In genomic region chr15:100495102-100495501, GRCm38 (mm10) we compare ENCODE assay signal across 8 mouse cellular contexts. TPM values are rescaled to one million over a fixed set of nuclear protein-coding genes. Genes with fewer than 3 reads are reported as not detected.
DNase-seq lines count a peak whose midpoint lies in the region; ATAC-seq and TF ChIP-seq lines count a peak whose summit lies in the region.

TSS of gene Csrnp2 (minus strand) at chr15:100495488.

- WGBS in forebrain, embryonic 12.5 days = 0% methylated on average over 40 of the region's 40 CpGs
- under 1% methylated on average over 40 of the region's 40 CpGs for WGBS in large intestine, adult 2 months
- WGBS in liver, postnatal 0 days (ENCODE audit: insufficient replicate concordance) = 1% methylated on average over 40 of the region's 40 CpGs
- WGBS in neural tube, embryonic 14.5 days = under 1% methylated on average over 27 of the region's 40 CpGs

- H3K36me3 ChIP-seq in CH12.LX (replicated peaks in 1 of 2; ENCODE audit: control insufficient read depth in 1 of 2, insufficient read depth in 1 of 2, low read length in 1 of 2) = no peaks in the 10 kb centered on the region
- no peaks in the 10 kb centered on the region for H3K36me3 ChIP-seq in forebrain, embryonic 12.5 days (replicated peaks)
- no peaks in the 10 kb centered on the region for H3K36me3 ChIP-seq in liver, postnatal 0 days (replicated peaks; ENCODE audit: insufficient read depth, low read length)
- no peaks in the 10 kb centered on the region for H3K36me3 ChIP-seq in neural tube, embryonic 14.5 days (ENCODE audit: control insufficient read depth, insufficient read depth, low read length)

- H3K4me2 ChIP-seq in CH12.LX (ENCODE audit: insufficient read depth, low read depth, poor library complexity, severe bottlenecking) = peak within 1 kb of the TSS; percentile 55
- peak within 1 kb of the TSS; percentile 79 for H3K4me2 ChIP-seq in forebrain, embryonic 12.5 days
- peak within 1 kb of the TSS; percentile 100 for H3K4me2 ChIP-seq in liver, postnatal 0 days (ENCODE audit: low read depth, low read length)
- peak within 1 kb of the TSS; percentile 87 for H3K4me2 ChIP-seq in neural tube, embryonic 14.5 days (ENCODE audit: low read depth, low read length)

- no peak within 1 kb of the TSS for H3K27ac ChIP-seq in CH12.LX (ENCODE audit: insufficient read depth, low read depth)
- H3K27ac ChIP-seq in forebrain, embryonic 12.5 days = peak within 1 kb of the TSS; percentile 98
- peak within 1 kb of the TSS; percentile 59; the same call in 1 of the 2 replicates for H3K27ac ChIP-seq in liver, postnatal 0 days (ENCODE audit: low read depth)
- H3K27ac ChIP-seq in neural tube, embryonic 14.5 days (ENCODE audit: low read depth, low read length) = peak within 1 kb of the TSS; percentile 98

- H3K79me2 ChIP-seq in CH12.LX (replicated peaks; ENCODE audit: control insufficient read depth, extremely low read depth, insufficient read depth, poor library complexity, severe bottlenecking) = no peaks in the 10 kb centered on the region

- H3K4me1 ChIP-seq in CH12.LX (ENCODE audit: control insufficient read depth in 1 of 2, insufficient read depth in 2 of 2) = peaks cover 11 to 20% of the 10 kb centered on the region in 2 experiments
- H3K4me1 ChIP-seq in forebrain, embryonic 12.5 days = peaks cover 40% of the 10 kb centered on the region
- peaks cover 5% of the 10 kb centered on the region for H3K4me1 ChIP-seq in liver, postnatal 0 days (ENCODE audit: insufficient read depth)
- peaks cover 33% of the 10 kb centered on the region for H3K4me1 ChIP-seq in neural tube, embryonic 14.5 days (ENCODE audit: control insufficient read depth, insufficient read depth, low read length)

- peak within 1 kb of the TSS; percentile 32 to 90 (median 67) for H3K4me3 ChIP-seq in CH12.LX (replicated peaks in 1 of 3; ENCODE audit: low read depth in 2 of 3, low read length in 2 of 3, poor library complexity in 1 of 3)
- peak within 1 kb of the TSS; percentile 81 for H3K4me3 ChIP-seq in forebrain, embryonic 12.5 days (replicated peaks)
- H3K4me3 ChIP-seq in liver, postnatal 0 days (ENCODE audit: low read depth, low read length) = peak within 1 kb of the TSS; percentile 77
- H3K4me3 ChIP-seq in neural tube, embryonic 14.5 days (ENCODE audit: low read depth, low read length) = peak within 1 kb of the TSS; percentile 89

- DNase-seq in CH12.LX (ENCODE audit: extremely low read depth) = peak; percentile 83
- DNase-seq in c-Kit-positive CD71-positive TER-119-negative erythroid progenitor cells, embryonic 14.5 days (ENCODE audit: low read depth) = peak; percentile 65
- peak; percentile 94 to 95 for DNase-seq in heart, postnatal 10 days
- peak; percentile 33 for DNase-seq in large intestine, adult 2 months (ENCODE audit: low read depth, low spot score)
- peak; percentile 88 for DNase-seq in liver, postnatal 0 days
- peak; percentile 93 for DNase-seq in testis, postnatal 10 days (ENCODE audit: low spot score)

- TF ChIP-seq CTCF in CH12.LX (conservative IDR thresholded peaks at IDR 0.05 in 1 of 2, IDR thresholded peaks at IDR 0.05 in 1 of 2; ENCODE audit: low read depth in 2 of 2, low read length in 2 of 2) = no peak; a peak in 1 of 4 replicates
- peak; percentile 21; the same call in 1 of the 2 replicates for TF ChIP-seq CTCF in liver, postnatal 0 days (IDR thresholded peaks at IDR 0.05; ENCODE audit: low read depth)

- intact Hi-C loops in heart, postnatal 10 days (cut with DNase I) = no loop called here

- in situ Hi-C loops in CH12.LX (cut with MboI; ENCODE audit: low pct_ligation_motif_present, low pct_unique_long_range_greater_than_20kb, low sequenced_read_pairs) = no loop called here

- H3K9me3 ChIP-seq in CH12.LX (replicated peaks; ENCODE audit: low read length) = peaks cover 7% of the 10 kb centered on the region
- H3K9me3 ChIP-seq in forebrain, embryonic 12.5 days = no peaks in the 10 kb centered on the region
- no peaks in the 10 kb centered on the region for H3K9me3 ChIP-seq in liver, postnatal 0 days (ENCODE audit: low read length)
- H3K9me3 ChIP-seq in neural tube, embryonic 14.5 days (ENCODE audit: control insufficient read depth, low read length) = no peaks in the 10 kb centered on the region

- no peak for TF ChIP-seq EP300 in CH12.LX (IDR thresholded peaks at IDR 0.05; ENCODE audit: low read length)
- no peak for TF ChIP-seq EP300 in liver, postnatal 0 days (IDR thresholded peaks at IDR 0.05; ENCODE audit: low read depth)

- peak within 1 kb of the TSS; percentile 80 for H3K9ac ChIP-seq in CH12.LX (ENCODE audit: insufficient read depth, low read depth)
- H3K9ac ChIP-seq in forebrain, embryonic 12.5 days = peak within 1 kb of the TSS; percentile 97
- peak within 1 kb of the TSS; percentile 79 for H3K9ac ChIP-seq in liver, postnatal 0 days (replicated peaks)
- peak within 1 kb of the TSS; percentile 99 for H3K9ac ChIP-seq in neural tube, embryonic 14.5 days (replicated peaks; ENCODE audit: low read depth, low read length)

- TF ChIP-seq POLR2A in CH12.LX (IDR thresholded peaks at IDR 0.05; ENCODE audit: low read depth, low read length) = peak; percentile 100

- no peak for TF ChIP-seq RAD21 in CH12.LX (IDR thresholded peaks at IDR 0.05; ENCODE audit: low read depth, low read length)

- peaks cover 17% of the 10 kb centered on the region for H3K27me3 ChIP-seq in CH12.LX (replicated peaks)
- no peaks in the 10 kb centered on the region for H3K27me3 ChIP-seq in forebrain, embryonic 12.5 days
- no peaks in the 10 kb centered on the region for H3K27me3 ChIP-seq in liver, postnatal 0 days (ENCODE audit: insufficient read depth, low read length)
- H3K27me3 ChIP-seq in neural tube, embryonic 14.5 days (ENCODE audit: control insufficient read depth, insufficient read depth, low read length) = no peaks in the 10 kb centered on the region

- dilution Hi-C loops in CH12.LX (cut with MboI; ENCODE audit: extremely low pct_ligation_motif_present, extremely low pct_unique_long_range_greater_than_20kb, low sequenced_read_pairs) = no loop called here

- peak; percentile 98 for ATAC-seq in forebrain, embryonic 12.5 days (ENCODE audit: low FRiP score)
- ATAC-seq in liver, postnatal 0 days = peak; percentile 96
- ATAC-seq in neural tube, embryonic 14.5 days (ENCODE audit: low read depth) = peak; percentile 98

TF ChIP-seq in CH12.LX, 34 proteins besides CTCF, POLR2A, EP300 and RAD21:
- TF ChIP-seq IRF4 (IDR thresholded peaks at IDR 0.05; ENCODE audit: low read depth, low read length) (peak; percentile 11; the same call in 1 of the 2 replicates), CHD2 (IDR thresholded peaks at IDR 0.05; ENCODE audit: low read length) (0 out of 2 replicates have a peak, but pooled peaks have one; percentile 16), RCOR1 (conservative IDR thresholded peaks at IDR 0.05; ENCODE audit: low read depth, low read length) (0 out of 2 replicates have a peak, but pooled peaks have one; percentile 39), ZC3H11A (IDR thresholded peaks at IDR 0.05; ENCODE audit: low read depth, low read length) (no peak), MXI1 (IDR thresholded peaks at IDR 0.05; ENCODE audit: low read depth, low read length) (peak; percentile 32; the same call in 1 of the 2 replicates), MAX (IDR thresholded peaks at IDR 0.05; ENCODE audit: low read length) (0 out of 2 replicates have a peak, but pooled peaks have one; percentile 46), TBP (conservative IDR thresholded peaks at IDR 0.05; ENCODE audit: low read depth, low read length) (peak; percentile 96), E2F4 (IDR thresholded peaks at IDR 0.05; ENCODE audit: insufficient replicate concordance, low read depth, low read length) (no peak), ELF1 (IDR thresholded peaks at IDR 0.05; ENCODE audit: low read depth, low read length) (peak; percentile 64), NELFE (IDR thresholded peaks at IDR 0.05; ENCODE audit: low read depth, low read length) (peak; percentile 99), TCF12 (IDR thresholded peaks at IDR 0.05; ENCODE audit: low read depth, low read length) (peak; percentile 91), GABPA (IDR thresholded peaks at IDR 0.05; ENCODE audit: insufficient replicate concordance, low read depth, low read length) (peak; percentile 52; the same call in 1 of the 2 replicates), ZMIZ1 (IDR thresholded peaks at IDR 0.05; ENCODE audit: low read depth, low read length) (peak; percentile 98), ZKSCAN1 (IDR thresholded peaks at IDR 0.05; ENCODE audit: borderline replicate concordance, low read depth, low read length) (no peak), CHD1 (IDR thresholded peaks at IDR 0.05; ENCODE audit: low read depth, low read length) (no peak), ZNF384 (IDR thresholded peaks at IDR 0.05; ENCODE audit: low read depth, low read length) (no peak), HCFC1 (IDR thresholded peaks at IDR 0.05; ENCODE audit: low read depth, low read length) (peak; percentile 96), BHLHE40 (IDR thresholded peaks at IDR 0.05; ENCODE audit: low read depth, low read length) (no peak), POLR2AphosphoS2 (IDR thresholded peaks at IDR 0.05; ENCODE audit: low read depth, low read length) (peak; percentile 84; the same call in 1 of the 2 replicates), MEF2A (IDR thresholded peaks at IDR 0.05; ENCODE audit: borderline replicate concordance, low read depth, low read length) (peak; percentile 62; the same call in 1 of the 2 replicates), SMC3 (IDR thresholded peaks at IDR 0.05; ENCODE audit: low read depth, low read length) (no peak; the same call in 1 of the 2 replicates), USF1 (IDR thresholded peaks at IDR 0.05; ENCODE audit: low read depth, low read length) (no peak), SIN3A (IDR thresholded peaks at IDR 0.05; ENCODE audit: low read length) (peak; percentile 53), KAT2A (IDR thresholded peaks at IDR 0.05; ENCODE audit: insufficient replicate concordance, low read length) (peak; percentile 92; the same call in 1 of the 2 replicates), NRF1 (IDR thresholded peaks at IDR 0.05; ENCODE audit: low read depth, low read length) (peak; percentile 65), MAZ (IDR thresholded peaks at IDR 0.05; ENCODE audit: low read depth, low read length) (peak; percentile 16; the same call in 1 of the 2 replicates), UBTF (IDR thresholded peaks at IDR 0.05; ENCODE audit: low read depth, low read length) (peak; percentile 43; the same call in 1 of the 2 replicates)
TF ChIP-seq in CH12.LX: peak in this region for 19.

RNA-seq across cellular contexts. Expression of gene Csrnp2, which starts in this region (rescaled TPM):
- 3.5 TPM in 2 replicates for total RNA-seq in CH12.LX (2012; rRNA removed)
- total RNA-seq in CH12.LX (2014; rRNA removed) = 2.3 and 2.4 TPM in 2 replicates
- polyA plus RNA-seq in CH12.LX (2012; ENCODE audit: insufficient read length, low read depth) = 2.0 and 2.3 TPM in 2 replicates
- 36.4 and 37.0 TPM in 2 replicates for polyA plus RNA-seq in forebrain, embryonic 12.5 days (2016; fragmentation: Nextera tagmentation; extraction: Ambion mirVana)
- 1 to 10 TPM; 2.8 to 5.0 TPM for total RNA-seq in heart, postnatal 10 days (2021)
- 1.3 and 1.4 TPM in 2 replicates for polyA plus RNA-seq in large intestine, adult 2 months (2012; rRNA removed)
- polyA plus RNA-seq in liver, postnatal 0 days (2015; fragmentation: Nextera tagmentation; extraction: Ambion mirVana) = 0.89 and 1.1 TPM in 2 replicates
- 43.0 and 50.0 TPM in 2 replicates for polyA plus RNA-seq in neural tube, embryonic 14.5 days (2014; fragmentation: Nextera tagmentation; extraction: Ambion mirVana)

Comparison
In these comparisons a context has a peak if more than half of its experiments do, and no peak if none do; other contexts are left out.
1. RNA of gene Csrnp2 (polyA plus RNA-seq): 43.0 to 50.0 TPM in neural tube, embryonic 14.5 days and 36.4 to 37.0 TPM in forebrain, embryonic 12.5 days; 2.0 to 2.3 TPM in CH12.LX, 1.3 to 1.4 TPM in large intestine, adult 2 months and 0.89 to 1.1 TPM in liver, postnatal 0 days; every median in the first group is over 10 times any median in the second.
2. DNase-seq: peak in every context shown above with its lines; median percentile 94 in heart, postnatal 10 days; 93 in testis, postnatal 10 days; 88 in liver, postnatal 0 days; 83 in CH12.LX; 65 in c-Kit-positive CD71-positive TER-119-negative erythroid progenitor cells, embryonic 14.5 days; 33 in large intestine, adult 2 months.
3. Peak in every context shown above with its lines, with median percentiles within 50 percentile points of each other: H3K4me2 ChIP-seq, H3K4me3 ChIP-seq, H3K9ac ChIP-seq and ATAC-seq.